Mouse (Mus musculus) 3T3-L1 (cell line): Measurements from ENCODE around the gene Keap1.

Experiments
- DNase-seq: peaks from one replicate; pipeline ENCODE4 v3.0.0-alpha.2; 2015; ENCODE audit warnings: low read depth, low spot score

The Keap1 gene

GRCm38 (mm10) chr9:21196521-21197433 lies 42.4 kb downstream of the Keap1 start:
- DNase-seq, result no peak

GRCm38 (mm10) chr9:21195736-21196505 lies 43.2 kb downstream of the Keap1 start:
- DNase-seq, result peak; percentile 32

DNA sequence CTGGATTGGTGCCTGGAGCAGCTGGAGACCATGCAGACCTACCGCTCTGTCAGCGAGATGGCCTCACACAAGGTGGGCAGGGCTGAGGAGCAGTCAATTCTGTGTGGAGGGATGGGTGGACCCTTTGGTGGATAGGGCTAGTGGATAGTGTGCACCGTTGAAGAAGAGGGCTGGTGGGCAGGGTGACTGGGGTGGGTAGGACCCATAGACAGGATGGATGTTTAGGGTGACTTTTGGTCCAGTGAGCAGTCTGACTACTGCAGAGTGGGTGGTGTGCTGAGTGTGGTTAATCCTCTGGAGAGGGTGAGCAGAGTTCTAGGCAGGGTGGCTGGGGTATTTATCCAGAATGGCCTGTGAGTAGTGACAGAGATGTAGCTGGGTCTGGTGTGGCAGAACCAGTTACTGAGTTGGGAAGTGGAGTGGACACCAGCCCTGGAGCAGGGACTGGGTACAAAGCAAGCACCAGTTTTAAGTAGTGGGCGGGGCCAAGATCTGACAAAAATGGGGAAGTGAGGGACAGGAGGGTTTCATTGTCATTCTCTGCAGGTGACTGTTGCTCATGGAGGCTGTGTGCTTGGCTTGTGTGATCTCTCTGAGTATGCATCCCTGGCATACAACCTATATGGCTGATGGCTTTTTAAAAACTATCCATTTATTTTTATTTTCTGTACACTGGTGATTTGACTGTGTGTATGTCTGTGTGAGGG lies 44.2 kb downstream of the Keap1 start:
- DNase-seq, result no peak

GRCm38 (mm10) chr9:21193786-21194185 lies 45.4 kb downstream of the Keap1 start:
- peak; percentile 61 for DNase-seq

- no peak for DNase-seq
Measured at GRCm38 (mm10) chr9:21190670-21191069, 48.5 kb downstream of the Keap1 start.

DNA sequence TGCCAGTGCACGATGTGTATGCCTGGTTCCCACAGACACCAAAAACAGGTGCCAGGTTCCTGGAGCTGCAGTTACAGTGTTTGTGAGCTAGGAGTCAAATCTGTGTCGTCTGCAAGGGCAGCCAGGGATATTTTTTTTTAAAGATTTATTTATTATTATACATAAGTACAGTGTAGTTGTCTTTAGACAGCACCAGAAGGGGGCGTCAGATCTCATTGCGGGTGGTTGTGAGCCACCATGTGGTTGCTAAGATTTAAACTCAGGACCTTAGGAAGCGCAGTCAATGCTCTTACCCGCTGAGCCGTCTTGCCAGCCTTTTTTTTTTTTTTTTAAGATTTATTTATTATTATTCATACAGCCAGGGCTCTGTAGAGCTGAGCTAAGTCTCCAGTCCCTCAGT lies 49.3 kb downstream of the Keap1 start:
- DNase-seq, result peak; percentile 61

- no peak for DNase-seq
Measured at GRCm38 (mm10) chr9:21185436-21185835, 53.7 kb downstream of the Keap1 start.

DNA sequence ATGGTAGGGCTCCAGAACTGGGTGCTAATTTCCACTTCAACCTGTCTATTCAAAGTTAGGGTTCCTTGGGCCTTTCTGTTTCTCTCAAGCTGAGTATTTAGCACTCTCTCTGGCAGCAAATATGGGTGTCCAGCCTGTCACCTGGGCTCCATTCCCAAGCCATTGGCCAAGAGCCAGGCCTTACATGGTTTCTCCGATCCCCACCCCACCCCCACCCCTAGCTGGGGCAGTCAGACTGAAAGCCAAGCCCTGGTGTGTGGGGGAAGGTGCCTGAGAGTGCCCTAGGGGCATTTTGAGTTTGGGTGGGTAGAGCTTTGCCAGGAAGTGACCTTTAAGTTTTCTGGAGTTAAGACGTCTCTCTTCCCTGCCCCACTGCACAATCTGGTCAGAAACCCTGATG lies 54.4 kb downstream of the Keap1 start:
- DNase-seq, result no peak

DNA sequence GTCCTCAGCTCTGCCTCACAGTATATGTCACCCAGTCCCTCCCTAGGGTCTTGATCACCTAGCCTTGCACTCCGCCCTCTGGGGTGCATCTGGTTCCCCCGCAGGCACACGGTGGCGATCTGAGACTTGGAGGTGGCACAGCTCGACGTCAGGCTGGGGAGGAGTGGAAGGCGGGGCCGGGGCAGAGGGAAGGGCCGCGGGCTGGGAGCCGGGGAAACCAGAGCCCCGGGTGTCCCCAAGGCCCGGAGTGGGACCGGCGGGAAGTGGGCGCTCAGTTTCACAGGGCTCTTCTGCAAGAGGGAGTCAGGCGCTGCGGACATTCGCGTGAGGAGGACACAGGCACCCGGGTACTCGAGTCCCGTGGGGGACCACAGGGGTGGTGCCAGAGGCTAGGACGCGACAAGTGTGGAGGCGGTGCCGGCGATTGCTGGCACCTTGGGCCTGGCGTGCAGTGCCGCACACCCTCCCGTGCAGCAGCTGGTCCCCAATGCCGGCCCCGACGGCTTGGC lies 55.2 kb downstream of the Keap1 start:
- DNase-seq, result no peak

DNA sequence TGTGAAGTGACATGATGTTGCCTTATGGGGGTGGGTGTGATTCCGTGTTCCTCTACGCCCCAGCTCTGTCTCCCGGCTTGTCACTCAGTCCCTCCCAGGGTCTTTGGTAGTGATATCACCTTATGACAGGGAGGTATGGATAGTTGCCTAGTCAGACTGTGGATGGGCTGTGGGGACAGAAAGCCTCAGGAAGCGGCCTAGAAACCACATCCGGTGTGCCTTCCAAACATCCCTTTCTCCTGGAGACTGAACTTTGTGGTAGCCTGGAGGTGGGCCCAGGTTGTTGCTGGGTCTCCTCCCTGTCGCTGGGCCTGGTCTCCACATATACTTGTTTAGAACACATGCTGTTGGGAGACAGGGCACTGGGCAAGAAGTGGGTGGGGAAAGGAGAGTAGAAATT lies 55.7 kb downstream of the Keap1 start:
- DNase-seq, result no peak

DNA sequence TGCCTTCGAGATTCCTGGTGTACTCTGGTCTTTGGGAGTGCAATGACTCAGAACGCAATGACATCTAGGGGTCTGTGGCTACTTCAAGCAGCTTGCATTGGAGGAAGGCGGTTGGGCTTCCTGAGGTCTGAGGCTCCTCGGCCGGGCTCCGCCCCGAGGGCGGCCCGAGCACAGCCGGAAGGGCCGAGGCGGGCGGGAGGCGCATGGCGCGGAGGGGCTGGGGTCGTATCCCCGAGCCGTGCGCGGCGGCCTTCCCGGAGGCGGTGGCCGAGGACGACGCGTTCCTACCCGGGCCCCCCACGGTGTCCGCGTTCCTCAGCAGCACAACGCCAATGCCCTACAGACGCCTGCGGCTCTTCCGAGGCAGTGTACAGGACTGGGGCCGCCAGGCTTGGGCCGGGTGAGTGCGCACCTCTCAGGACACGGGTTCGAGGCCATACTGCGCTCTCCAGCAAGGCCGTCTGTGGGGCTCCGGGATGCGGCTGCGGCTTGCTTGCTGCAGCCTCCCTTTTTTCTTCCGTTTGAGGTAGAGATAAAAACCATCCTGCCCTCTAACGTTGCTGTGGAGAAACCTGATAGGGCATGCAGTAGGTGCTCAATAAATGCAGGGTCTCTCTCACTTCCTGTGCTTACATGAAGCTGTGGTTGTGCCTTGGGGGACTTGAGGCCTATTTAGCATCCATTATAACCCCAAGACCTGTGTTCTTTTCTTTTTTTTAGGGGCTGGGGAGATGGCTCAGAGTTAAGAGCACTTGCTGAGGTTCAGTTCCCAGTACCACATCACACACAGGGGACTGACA lies 57.5 kb downstream of the Keap1 start:
- peak; percentile 78 for DNase-seq

- DNase-seq, result no peak
Measured at GRCm38 (mm10) chr9:21180841-21181240, 58.3 kb downstream of the Keap1 start.

- DNase-seq, result peak; percentile 81
Measured at GRCm38 (mm10) chr9:21180402-21180801, 58.8 kb downstream of the Keap1 start.
